Mouse (Mus musculus): Measurements from ENCODE around the gene Tsnax. TPM values are rescaled to one million over a fixed set of nuclear protein-coding genes. Genes with fewer than 3 reads are reported as not detected.

The Tsnax gene
- 71.4 TPM in 2 replicates for polyA plus RNA-seq (2016; fragmentation: Nextera tagmentation; extraction: Ambion mirVana)

- peaks cover 35% of the 10 kb centered on the region for H3K36me3 ChIP-seq
- no peaks in the 10 kb centered on the region for H3K27me3 ChIP-seq (replicated peaks)
- peaks cover 13% of the 10 kb centered on the region for H3K4me1 ChIP-seq
- peak within 1 kb of the TSS; percentile 83 for H3K9ac ChIP-seq
- ATAC-seq, result peak; percentile 98
- no peaks in the 10 kb centered on the region; the same call in 1 of the 2 replicates for H3K9me3 ChIP-seq (replicated peaks)
- H3K4me2 ChIP-seq, result peak within 1 kb of the TSS; percentile 92
- peak within 1 kb of the TSS; percentile 76 for H3K4me3 ChIP-seq
- H3K27ac ChIP-seq, result peak within 1 kb of the TSS; percentile 77
- WGBS (ENCODE audit: insufficient replicate concordance), result 3% methylated on average over 84 of the region's 84 CpGs
These were observed at the start of gene Tsnax for GRCm38 (mm10) chr8:125012695-125013627. Gene Tsnax (plus strand): TSS chr8:125012997.

GRCm38 (mm10) chr8:124963246-124963645 is 49.6 kb upstream of the Tsnax start:
- ATAC-seq, result no peak
- Histone ChIP-seq H3K36me3 (no peaks in the 10 kb centered on the region), H3K27ac (no peak overlapping the region), H3K4me2 (no peak overlapping the region), H3K4me3 (no peak overlapping the region), H3K27me3 (replicated peaks) (no peaks in the 10 kb centered on the region), H3K9me3 (replicated peaks) (no peaks in the 10 kb centered on the region), H3K4me1 (peaks cover 13% of the 10 kb centered on the region), H3K9ac (no peak overlapping the region)
- WGBS (ENCODE audit: insufficient replicate concordance), result 78% methylated on average over 5 of the region's 5 CpGs

GRCm38 (mm10) chr8:124964966-124965365 is 47.8 kb upstream of the Tsnax start:
- no peak overlapping the region for H3K4me2 ChIP-seq
- peaks cover 3% of the 10 kb centered on the region for H3K4me1 ChIP-seq
- H3K27ac ChIP-seq, result no peak overlapping the region
- peaks cover 5% of the 10 kb centered on the region; the same call in 1 of the 2 replicates for H3K27me3 ChIP-seq (replicated peaks)
- H3K4me3 ChIP-seq, result no peak overlapping the region
- H3K36me3 ChIP-seq, result no peaks in the 10 kb centered on the region
- H3K9ac ChIP-seq, result no peak overlapping the region
- no peak for ATAC-seq
- WGBS (ENCODE audit: insufficient replicate concordance), result 80% methylated on average over 8 of the region's 8 CpGs
- no peaks in the 10 kb centered on the region for H3K9me3 ChIP-seq (replicated peaks)

- Histone ChIP-seq H3K36me3 (no peaks in the 10 kb centered on the region), H3K9ac (no peak overlapping the region), H3K9me3 (replicated peaks) (no peaks in the 10 kb centered on the region), H3K4me3 (no peak overlapping the region), H3K27me3 (replicated peaks) (peaks cover 5% of the 10 kb centered on the region; the same call in 1 of the 2 replicates), H3K4me2 (no peak overlapping the region), H3K27ac (no peak overlapping the region), H3K4me1 (peaks cover 9% of the 10 kb centered on the region)
- 64% methylated on average over 6 of the region's 6 CpGs for WGBS (ENCODE audit: insufficient replicate concordance)
- no peak for ATAC-seq
These were observed 42.4 kb upstream of the Tsnax start for GRCm38 (mm10) chr8:124970312-124970933.

GRCm38 (mm10) chr8:124973221-124973620 is 39.6 kb upstream of the Tsnax start:
- no peak overlapping the region for H3K4me2 ChIP-seq
- H3K4me1 ChIP-seq, result peaks cover 9% of the 10 kb centered on the region
- no peak overlapping the region for H3K27ac ChIP-seq
- peaks cover 5% of the 10 kb centered on the region; the same call in 1 of the 2 replicates for H3K27me3 ChIP-seq (replicated peaks)
- 67% methylated on average over 8 of the region's 8 CpGs for WGBS (ENCODE audit: insufficient replicate concordance)
- no peaks in the 10 kb centered on the region for H3K36me3 ChIP-seq
- H3K9ac ChIP-seq, result no peak overlapping the region
- H3K9me3 ChIP-seq (replicated peaks), result no peaks in the 10 kb centered on the region
- no peak for ATAC-seq
- H3K4me3 ChIP-seq, result no peak overlapping the region

- H3K9ac ChIP-seq, result no peak overlapping the region
- no peaks in the 10 kb centered on the region for H3K27me3 ChIP-seq (replicated peaks)
- no peak overlapping the region for H3K4me3 ChIP-seq
- H3K4me2 ChIP-seq, result no peak overlapping the region
- ATAC-seq, result peak; percentile 40; the same call in 1 of the 2 replicates
- 41% methylated on average over 4 of the region's 4 CpGs for WGBS (ENCODE audit: insufficient replicate concordance)
- H3K27ac ChIP-seq, result no peak overlapping the region
- no peaks in the 10 kb centered on the region for H3K9me3 ChIP-seq (replicated peaks)
- H3K36me3 ChIP-seq, result no peaks in the 10 kb centered on the region
- H3K4me1 ChIP-seq, result peaks cover 9% of the 10 kb centered on the region
These were observed 38.5 kb upstream of the Tsnax start for GRCm38 (mm10) chr8:124974254-124974653.

GRCm38 (mm10) chr8:124976211-124976610 is 36.6 kb upstream of the Tsnax start:
- peaks cover 9% of the 10 kb centered on the region; the same call in 1 of the 2 replicates for H3K4me1 ChIP-seq
- WGBS (ENCODE audit: insufficient replicate concordance), result 76% methylated on average over 6 of the region's 6 CpGs
- no peak overlapping the region for H3K9ac ChIP-seq
- no peak overlapping the region for H3K4me2 ChIP-seq
- H3K4me3 ChIP-seq, result no peak overlapping the region
- peaks cover 15% of the 10 kb centered on the region for H3K9me3 ChIP-seq (replicated peaks)
- H3K36me3 ChIP-seq, result no peaks in the 10 kb centered on the region
- H3K27ac ChIP-seq, result no peak overlapping the region
- no peak for ATAC-seq
- H3K27me3 ChIP-seq (replicated peaks), result no peaks in the 10 kb centered on the region

- no peak overlapping the region for H3K27ac ChIP-seq
- no peak for ATAC-seq
- no peak overlapping the region for H3K4me3 ChIP-seq
- H3K4me1 ChIP-seq, result peaks cover 9% of the 10 kb centered on the region; the same call in 1 of the 2 replicates
- no peak overlapping the region for H3K9ac ChIP-seq
- no peaks in the 10 kb centered on the region for H3K27me3 ChIP-seq (replicated peaks)
- 68% methylated on average over 7 of the region's 7 CpGs for WGBS (ENCODE audit: insufficient replicate concordance)
- no peaks in the 10 kb centered on the region for H3K36me3 ChIP-seq
- peaks cover 15% of the 10 kb centered on the region for H3K9me3 ChIP-seq (replicated peaks)
- no peak overlapping the region for H3K4me2 ChIP-seq
These were observed 34.8 kb upstream of the Tsnax start for GRCm38 (mm10) chr8:124978026-124978425.

- no peak overlapping the region for H3K9ac ChIP-seq
- H3K36me3 ChIP-seq, result no peaks in the 10 kb centered on the region
- WGBS (ENCODE audit: insufficient replicate concordance), result 84% methylated on average over 3 of the region's 3 CpGs
- no peak overlapping the region for H3K4me3 ChIP-seq
- no peaks in the 10 kb centered on the region for H3K4me1 ChIP-seq
- no peak for ATAC-seq
- H3K9me3 ChIP-seq (replicated peaks), result peaks cover 15% of the 10 kb centered on the region
- H3K4me2 ChIP-seq, result no peak overlapping the region
- H3K27ac ChIP-seq, result no peak overlapping the region
- H3K27me3 ChIP-seq (replicated peaks), result no peaks in the 10 kb centered on the region; the same call in 1 of the 2 replicates
These were observed 32.8 kb upstream of the Tsnax start for GRCm38 (mm10) chr8:124980036-124980435.

- Histone ChIP-seq H3K4me3 (no peak overlapping the region), H3K36me3 (no peaks in the 10 kb centered on the region), H3K4me2 (no peak overlapping the region), H3K4me1 (no peaks in the 10 kb centered on the region), H3K27me3 (replicated peaks) (no peaks in the 10 kb centered on the region; the same call in 1 of the 2 replicates), H3K9me3 (replicated peaks) (peaks cover 15% of the 10 kb centered on the region), H3K27ac (no peak overlapping the region), H3K9ac (no peak overlapping the region)
- WGBS (ENCODE audit: insufficient replicate concordance), result 69% methylated on average over 8 of the region's 8 CpGs
- no peak for ATAC-seq
These were observed 32.0 kb upstream of the Tsnax start for GRCm38 (mm10) chr8:124980828-124981227.

GRCm38 (mm10) chr8:124990923-124991667 is 21.7 kb upstream of the Tsnax start:
- 11% methylated on average over 17 of the region's 17 CpGs for WGBS (ENCODE audit: insufficient replicate concordance)
- H3K4me1 ChIP-seq, result peaks cover 4% of the 10 kb centered on the region
- H3K9ac ChIP-seq, result no peak overlapping the region
- H3K36me3 ChIP-seq, result no peaks in the 10 kb centered on the region
- no peak overlapping the region for H3K27ac ChIP-seq
- ATAC-seq, result no peak
- H3K27me3 ChIP-seq (replicated peaks), result peaks cover 68% of the 10 kb centered on the region
- peak overlapping the region; percentile 29 for H3K4me2 ChIP-seq
- H3K9me3 ChIP-seq (replicated peaks), result no peaks in the 10 kb centered on the region
- no peak overlapping the region for H3K4me3 ChIP-seq

GRCm38 (mm10) chr8:124991668-124991926 is 21.2 kb upstream of the Tsnax start:
- H3K4me2 ChIP-seq, result no peak overlapping the region
- WGBS (ENCODE audit: insufficient replicate concordance), result 19% methylated on average over 6 of the region's 6 CpGs
- H3K36me3 ChIP-seq, result no peaks in the 10 kb centered on the region
- H3K4me1 ChIP-seq, result peaks cover 4% of the 10 kb centered on the region
- no peak overlapping the region for H3K9ac ChIP-seq
- H3K27ac ChIP-seq, result no peak overlapping the region
- H3K9me3 ChIP-seq (replicated peaks), result no peaks in the 10 kb centered on the region
- H3K27me3 ChIP-seq (replicated peaks), result peaks cover 63% of the 10 kb centered on the region
- H3K4me3 ChIP-seq, result no peak overlapping the region
- ATAC-seq, result no peak

All from liver, embryonic 12.5 days (tissue).